Mouse (Mus musculus) NIH3T3 (cell line): ENCODE data around the gene B4galt3.
"Not testable (repeated sequence)": the region's sequence is repeated elsewhere in the genome, so short reads cannot be mapped to it uniquely, and the experiment has no call there.

Experiments used
- DNase-seq: peaks from one replicate; pipeline ENCODE4 v3.0.0-alpha.2; 2012; ENCODE audit warnings: low read depth

B4galt3 gene

GRCm38 (mm10) chr1:171285096-171285892 lies 15.2 kb downstream of the B4galt3 start:
- DNase-seq, result no peak

- no peak for DNase-seq
Measured at GRCm38 (mm10) chr1:171286517-171286916, 16.4 kb downstream of the B4galt3 start.

- peak; percentile 97 for DNase-seq
Measured at GRCm38 (mm10) chr1:171287136-171288081, 17.3 kb downstream of the B4galt3 start, which contains the start of gene Usp21. Usp21 (minus strand) TSS chr1:171287991.

- no peak for DNase-seq
Measured at GRCm38 (mm10) chr1:171288328-171288727, 18.2 kb downstream of the B4galt3 start.

GRCm38 (mm10) chr1:171293351-171293750 lies 23.2 kb downstream of the B4galt3 start:
- peak; percentile 78 for DNase-seq

- peak; percentile 55 for DNase-seq
Measured at GRCm38 (mm10) chr1:171293906-171294297, 23.8 kb downstream of the B4galt3 start.

- DNase-seq, result peak; percentile 94
Measured at GRCm38 (mm10) chr1:171294298-171295062, 24.4 kb downstream of the B4galt3 start, which contains the start of gene Ufc1. Ufc1 (minus strand) TSS chr1:171295024.

GRCm38 (mm10) chr1:171295063-171295402 lies 24.9 kb downstream of the B4galt3 start:
- DNase-seq, result no peak

GRCm38 (mm10) chr1:171298226-171298625 lies 28.1 kb downstream of the B4galt3 start:
- DNase-seq, result no peak

GRCm38 (mm10) chr1:171306157-171306556 lies 36.0 kb downstream of the B4galt3 start:
- DNase-seq, result not testable (repeated sequence)

- peak; percentile 56 for DNase-seq
Measured at GRCm38 (mm10) chr1:171309321-171309720, 39.2 kb downstream of the B4galt3 start.

GRCm38 (mm10) chr1:171319748-171320147 lies 49.6 kb downstream of the B4galt3 start:
- DNase-seq, result no peak

- DNase-seq, result no peak
Measured at GRCm38 (mm10) chr1:171320151-171320550, 50.0 kb downstream of the B4galt3 start.

- DNase-seq, result peak; percentile 75
Measured at GRCm38 (mm10) chr1:171321415-171321814, 51.3 kb downstream of the B4galt3 start.

- DNase-seq, result no peak
Measured at GRCm38 (mm10) chr1:171322012-171322411, 51.9 kb downstream of the B4galt3 start.

- DNase-seq, result no peak
Measured at GRCm38 (mm10) chr1:171325571-171325970, 55.4 kb downstream of the B4galt3 start.
